Mouse (Mus musculus) heart, embryonic 16.5 days (tissue): ENCODE measurements at regions not wholly inside any gene's neighbourhood (a gene's known extent, or its start where the extent isn't known, plus 50 kb on each side); places are given as distances from the start of the nearest gene placed in this dataset.
"Not testable (repeated sequence)": the region's sequence is repeated elsewhere in the genome, so short reads cannot be mapped to it uniquely, and the experiment has no call there.

Experiments used
- ATAC-seq: fragments of 200-750 bp; cut with Nextera tagmentation; replicated peaks from 2 replicates; pipeline ENCODE4 v1.8.0; 2017; ENCODE audit warnings: moderate number of reproducible peaks; ENCODE audit not compliant: insufficient read depth, low FRiP score; ENCODE audit errors: extremely low read depth
- H3K27ac ChIP-seq: fragments of 300-500 bp; sonication (generic); 2 replicates; pipeline ENCODE4 v1.5.1; 2014; ENCODE audit warnings: mild to moderate bottlenecking, low read length, control low read depth, moderate library complexity
- H3K27me3 ChIP-seq: fragments of 300-500 bp; sonication (generic); 2 replicates; pipeline ENCODE4 v1.6.1; 2014; ENCODE audit warnings: low read length, mixed read lengths; ENCODE audit not compliant: control insufficient read depth, insufficient read depth
- H3K36me3 ChIP-seq: fragments of 300-500 bp; sonication (generic); 2 replicates; pipeline ENCODE4 v1.6.1; 2014; ENCODE audit not compliant: control insufficient read depth, insufficient read depth
- H3K4me1 ChIP-seq: fragments of 300-500 bp; sonication (generic); 2 replicates; pipeline ENCODE4 v1.6.1; 2014; ENCODE audit warnings: low read length, mixed read lengths; ENCODE audit not compliant: control insufficient read depth, insufficient read depth
- H3K4me2 ChIP-seq: fragments of 300-500 bp; sonication (generic); 2 replicates; pipeline ENCODE4 v1.6.1; 2014; ENCODE audit warnings: low read depth, mild to moderate bottlenecking, control low read depth, low read length
- H3K4me3 ChIP-seq: fragments of 300-500 bp; sonication (generic); 2 replicates; pipeline ENCODE4 v1.5.1; 2014; ENCODE audit warnings: mild to moderate bottlenecking, control low read depth, low read length
- H3K9ac ChIP-seq: fragments of 300-500 bp; sonication (generic); 2 replicates; pipeline ENCODE4 v1.6.1; 2014; ENCODE audit warnings: low read length, control low read depth
- H3K9me3 ChIP-seq: fragments of 300-500 bp; sonication (generic); replicated peaks from 2 replicates; pipeline ENCODE4 v1.6.1; 2016; ENCODE audit warnings: low read length; ENCODE audit not compliant: control insufficient read depth
- WGBS: fragments of 180-500 bp; shearing (Covaris S2); extraction: QIAGEN DNeasy Blood & Tissue Kit; methylation state at CpG from one replicate; pipeline ENCODE4 v1.1.7; 2014; 5-methylcytosine and 5-hydroxymethylcytosine counted together

GRCm38 (mm10) chr8:71823655-71824622 lies 57.9 kb upstream of the Zfp709 start:
- WGBS, result 58% methylated on average over 3 of the region's 3 CpGs
- ATAC-seq, result peak; percentile 49; the same call in 1 of the 2 replicates
- H3K9me3 ChIP-seq, H3K4me3 ChIP-seq, H3K4me1 ChIP-seq, H3K36me3 ChIP-seq, H3K4me2 ChIP-seq, H3K27ac ChIP-seq, H3K27me3 ChIP-seq, H3K9ac ChIP-seq: not testable (repeated sequence)

DNA sequence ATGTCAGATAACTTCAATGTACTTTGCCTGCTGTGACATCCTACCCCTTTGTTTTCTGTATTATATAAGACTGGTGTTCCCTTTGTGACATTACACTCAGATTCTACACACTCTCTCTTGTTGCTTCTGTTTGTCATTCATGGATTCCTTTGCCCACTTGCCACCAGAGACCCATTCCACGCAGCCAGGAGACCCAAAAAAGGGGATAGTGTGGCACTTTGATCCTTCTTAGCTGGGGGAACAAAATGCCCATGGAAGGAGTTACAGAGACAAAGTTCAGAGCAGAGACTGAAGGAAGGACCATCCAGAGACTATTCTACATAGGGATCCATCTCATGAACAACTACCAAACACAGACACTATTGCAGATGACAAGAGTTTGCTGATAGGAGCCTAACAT lies 59.1 kb upstream of the Zfp709 start:
- WGBS, result 53% methylated on average over 1 of the region's 1 CpGs
- not testable (repeated sequence) for H3K4me3 ChIP-seq, H3K9ac ChIP-seq, ATAC-seq, H3K27ac ChIP-seq, H3K4me2 ChIP-seq, H3K4me1 ChIP-seq, H3K27me3 ChIP-seq, H3K36me3 ChIP-seq, H3K9me3 ChIP-seq

DNA sequence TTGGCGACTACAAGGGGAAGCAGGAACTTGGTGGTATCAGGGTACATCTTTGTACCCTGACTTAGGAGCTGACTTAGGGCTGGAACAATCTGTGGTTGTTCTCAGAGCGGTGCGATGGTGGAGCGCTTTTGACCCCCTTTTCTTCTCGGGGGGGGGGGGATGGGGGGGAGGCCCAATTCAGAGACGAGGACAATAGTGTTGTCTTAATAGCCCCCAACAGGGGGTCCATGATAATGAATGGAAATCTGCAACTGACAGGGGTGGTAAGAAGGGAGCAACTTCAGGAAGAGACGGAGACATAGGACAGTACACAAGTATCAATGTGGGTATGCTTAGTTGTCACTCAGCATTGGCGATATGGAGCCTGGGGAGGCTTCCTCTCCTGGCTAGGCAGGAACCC lies 61.9 kb upstream of the Zfp709 start:
- not testable (repeated sequence) for H3K36me3 ChIP-seq, H3K9ac ChIP-seq, H3K27ac ChIP-seq, H3K27me3 ChIP-seq, H3K4me3 ChIP-seq, H3K4me1 ChIP-seq, H3K9me3 ChIP-seq, H3K4me2 ChIP-seq
- WGBS, result 80% methylated on average over 8 of the region's 8 CpGs
- 0 out of 2 replicates have a peak, but pooled peaks have one; percentile 21 for ATAC-seq

GRCm38 (mm10) chr8:71819381-71819780 lies 62.4 kb upstream of the Zfp709 start:
- H3K9ac ChIP-seq, H3K27ac ChIP-seq, H3K27me3 ChIP-seq, ATAC-seq, H3K36me3 ChIP-seq, H3K4me1 ChIP-seq, H3K9me3 ChIP-seq, H3K4me2 ChIP-seq, H3K4me3 ChIP-seq: not testable (repeated sequence)
- 85% methylated on average over 9 of the region's 9 CpGs for WGBS

DNA sequence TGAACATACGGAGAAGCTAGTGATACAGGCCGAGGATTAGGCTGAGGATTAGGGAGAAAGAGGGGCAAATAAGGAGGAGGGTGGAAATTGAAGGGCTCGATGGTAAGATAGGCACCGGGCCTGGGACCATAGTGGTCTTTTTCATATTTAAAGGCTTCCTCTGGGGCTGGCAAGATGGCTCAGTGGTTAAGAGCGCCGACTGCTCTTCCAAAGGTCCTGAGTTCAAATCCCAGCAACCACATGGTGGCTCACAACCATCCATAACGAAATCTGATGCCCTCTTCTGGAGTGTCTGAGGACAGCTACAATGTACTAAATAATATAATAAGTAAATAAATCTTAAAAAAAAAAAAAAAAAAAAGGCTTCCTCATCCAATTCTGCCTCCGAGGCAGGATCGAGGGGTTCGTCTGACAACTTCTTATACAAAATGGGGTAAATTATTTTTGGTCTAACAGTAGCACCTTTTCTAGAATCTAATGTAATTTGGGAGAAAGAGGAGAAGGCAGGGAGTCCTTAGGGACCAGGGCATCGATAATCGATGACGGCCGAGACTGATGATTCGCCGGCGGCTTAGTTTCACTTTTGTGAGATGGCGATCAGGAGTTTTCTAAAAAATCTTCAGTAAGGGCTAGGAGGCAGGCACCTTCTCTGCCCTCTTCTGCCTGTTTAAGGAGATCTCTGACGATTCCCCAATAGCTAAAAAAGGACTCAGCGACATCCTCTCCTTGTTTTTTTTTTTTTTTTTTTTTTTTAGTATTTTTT lies 65.4 kb upstream of the Zfp709 start:
- H3K4me3 ChIP-seq, ATAC-seq, H3K27me3 ChIP-seq, H3K4me1 ChIP-seq, H3K4me2 ChIP-seq, H3K36me3 ChIP-seq, H3K27ac ChIP-seq, H3K9me3 ChIP-seq, H3K9ac ChIP-seq: not testable (repeated sequence)
- 87% methylated on average over 19 of the region's 20 CpGs for WGBS

- H3K9me3 ChIP-seq, H3K9ac ChIP-seq, ATAC-seq, H3K4me2 ChIP-seq, H3K36me3 ChIP-seq, H3K4me3 ChIP-seq, H3K4me1 ChIP-seq, H3K27me3 ChIP-seq, H3K27ac ChIP-seq: not testable (repeated sequence)
- 86% methylated on average over 5 of the region's 5 CpGs for WGBS
Measured at GRCm38 (mm10) chr8:71815813-71816212, 66.0 kb upstream of the Zfp709 start.

- not testable (repeated sequence) for ATAC-seq, H3K36me3 ChIP-seq, H3K4me3 ChIP-seq, H3K9ac ChIP-seq, H3K27me3 ChIP-seq, H3K27ac ChIP-seq, H3K4me2 ChIP-seq, H3K9me3 ChIP-seq, H3K4me1 ChIP-seq
- WGBS, result 82% methylated on average over 14 of the region's 14 CpGs
Measured at GRCm38 (mm10) chr8:71814740-71815514, 66.9 kb upstream of the Zfp709 start.

- H3K36me3 ChIP-seq, H3K4me3 ChIP-seq, H3K4me2 ChIP-seq, H3K27ac ChIP-seq, H3K9me3 ChIP-seq, ATAC-seq, H3K27me3 ChIP-seq, H3K9ac ChIP-seq, H3K4me1 ChIP-seq: not testable (repeated sequence)
- 66% methylated on average over 4 of the region's 4 CpGs for WGBS
Measured at GRCm38 (mm10) chr8:71813889-71814288, 67.9 kb upstream of the Zfp709 start.
